Mouse (Mus musculus) cerebellum, adult 2 months (tissue): ENCODE results near the gene Smtnl2. TPM values are rescaled to one million over a fixed set of nuclear protein-coding genes. Genes with fewer than 3 reads are reported as not detected.

Source experiments
- DNase-seq, 2 experiments: peaks; one replicate each; pipeline ENCODE4 v3.0.0; 2021
- H3K27ac ChIP-seq: fragments of 200-500 bp; 2 replicates; pipeline ENCODE4 v1.5.1; 2012; ENCODE audit warnings: low read length, control low read depth, inconsistent platforms; ENCODE audit not compliant: insufficient read depth
- H3K27me3 ChIP-seq: fragments of 200-500 bp; 2 replicates; pipeline ENCODE4 v1.6.1; 2012; ENCODE audit warnings: inconsistent platforms, mild to moderate bottlenecking, low read length, moderate library complexity; ENCODE audit not compliant: control insufficient read depth, insufficient read depth
- H3K4me1 ChIP-seq: fragments of 200-500 bp; 2 replicates; pipeline ENCODE4 v1.6.1; 2011; ENCODE audit warnings: low read length; ENCODE audit not compliant: control insufficient read depth, insufficient read depth
- H3K4me3 ChIP-seq: fragments of 200-500 bp; replicated peaks from 2 replicates; pipeline ENCODE3; 2011; ENCODE audit warnings: mild to moderate bottlenecking, low read depth, low read length, control low read depth; ENCODE audit not compliant: insufficient read depth
- CTCF ChIP-seq: fragments of 200-500 bp; IDR thresholded peaks from 2 replicates; pipeline ENCODE4 v1.5.1; 2011; ENCODE audit warnings: low read depth, mild to moderate bottlenecking, control low read depth, low read length, moderate library complexity, borderline replicate concordance; ENCODE audit not compliant: insufficient read depth
- POLR2A ChIP-seq: fragments of 200-500 bp; IDR thresholded peaks from 2 replicates; pipeline ENCODE4 v1.6.1; 2011; ENCODE audit warnings: low read length, control low read depth, borderline replicate concordance; ENCODE audit not compliant: insufficient read depth
- WGBS: fragments of 180-500 bp; shearing (Covaris S2); methylation state at CpG from one replicate; pipeline ENCODE4 v1.1.7; 2018; 5-methylcytosine and 5-hydroxymethylcytosine counted together
- polyA plus RNA-seq: library from polyadenylated mRNA; depleted of rRNA; stranded (reverse); fragments of >200 nt; gene quantifications from 2 replicates; pipeline ENCODE4 v1.2.3, GENCODE M21; 2012

Smtnl2 gene
- polyA plus RNA-seq, 1 experiment: 1.6 TPM

GRCm38 (mm10) chr11:72429288-72429690 is 17.8 kb upstream of the Smtnl2 start:
- 44% methylated on average over 7 of the region's 7 CpGs for WGBS
- Histone ChIP-seq H3K4me1 (no peaks in the 10 kb centered on the region), H3K27me3 (no peaks in the 10 kb centered on the region), H3K4me3 (no peak overlapping the region), H3K27ac (no peak overlapping the region)
- peak; percentile 68 to 70 for DNase-seq
- TF ChIP-seq POLR2A (no peak), CTCF (peak; percentile 80)

- Histone ChIP-seq H3K4me1 (no peaks in the 10 kb centered on the region), H3K4me3 (no peak overlapping the region), H3K27ac (no peak overlapping the region), H3K27me3 (no peaks in the 10 kb centered on the region)
- WGBS: 1% methylated on average over 5 of the region's 5 CpGs
- TF ChIP-seq CTCF (peak; percentile 34; the same call in 1 of the 2 replicates), POLR2A (no peak)
- DNase-seq: peak; percentile 60
These were observed 17.2 kb upstream of the Smtnl2 start for GRCm38 (mm10) chr11:72428694-72429093.

- Histone ChIP-seq H3K27ac (no peak overlapping the region), H3K27me3 (no peaks in the 10 kb centered on the region), H3K4me1 (no peaks in the 10 kb centered on the region), H3K4me3 (no peak overlapping the region)
- no peak for DNase-seq
- no peak for TF ChIP-seq POLR2A
- TF ChIP-seq CTCF: no peak
These were observed 15.4 kb upstream of the Smtnl2 start for GRCm38 (mm10) chr11:72426884-72427283.

GRCm38 (mm10) chr11:72425201-72425600 is 13.7 kb upstream of the Smtnl2 start:
- Histone ChIP-seq H3K4me1 (no peaks in the 10 kb centered on the region), H3K4me3 (no peak overlapping the region), H3K27me3 (no peaks in the 10 kb centered on the region), H3K27ac (no peak overlapping the region)
- no peak for TF ChIP-seq CTCF
- no peak for TF ChIP-seq POLR2A
- DNase-seq: no peak

- DNase-seq: no peak
- no peak overlapping the region for H3K27ac ChIP-seq
- H3K27me3 ChIP-seq: no peaks in the 10 kb centered on the region
- TF ChIP-seq CTCF (no peak), POLR2A (no peak)
- WGBS: 75% methylated on average over 4 of the region's 4 CpGs
- H3K4me1 ChIP-seq: no peaks in the 10 kb centered on the region
- H3K4me3 ChIP-seq: no peak overlapping the region
These were observed 12.2 kb upstream of the Smtnl2 start for GRCm38 (mm10) chr11:72423686-72424085.

- 92% methylated on average over 11 of the region's 11 CpGs for WGBS
- Histone ChIP-seq H3K4me3 (no peak overlapping the region), H3K27me3 (no peaks in the 10 kb centered on the region), H3K4me1 (no peaks in the 10 kb centered on the region), H3K27ac (no peak overlapping the region)
- DNase-seq: no peak
- no peak for TF ChIP-seq CTCF
- no peak for TF ChIP-seq POLR2A
These were observed 10.2 kb upstream of the Smtnl2 start for GRCm38 (mm10) chr11:72421518-72422278.

- no peaks in the 10 kb centered on the region for H3K27me3 ChIP-seq
- no peak overlapping the region for H3K4me3 ChIP-seq
- DNase-seq: no peak
- TF ChIP-seq POLR2A: no peak
- no peak for TF ChIP-seq CTCF
- WGBS: 87% methylated on average over 6 of the region's 6 CpGs
- H3K4me1 ChIP-seq: no peaks in the 10 kb centered on the region
- H3K27ac ChIP-seq: no peak overlapping the region
These were observed 9.1 kb upstream of the Smtnl2 start for GRCm38 (mm10) chr11:72420460-72421122.

GRCm38 (mm10) chr11:72419006-72419405 is 7.5 kb upstream of the Smtnl2 start:
- WGBS: 68% methylated on average over 6 of the region's 6 CpGs

More at GRCm38 (mm10) chr11:72419006-72419405, 7.5 kb upstream of the Smtnl2 start:
- DNase-seq: no peak
- Histone ChIP-seq H3K4me1 (no peaks in the 10 kb centered on the region), H3K4me3 (no peak overlapping the region), H3K27me3 (no peaks in the 10 kb centered on the region), H3K27ac (no peak overlapping the region)
- TF ChIP-seq POLR2A: no peak
